Mouse (Mus musculus) liver, embryonic 14.5 days (tissue): ENCODE results near the gene Smc1b. TPM values are rescaled to one million over a fixed set of nuclear protein-coding genes. Genes with fewer than 3 reads are reported as not detected.
A peak's percentile ranks its signal among the peaks of the same experiment; 100 is the strongest.

ENCODE experiments used
- ATAC-seq: fragments of 200-750 bp; cut with Nextera tagmentation; 2 replicates; pipeline ENCODE4 v1.8.0; 2017; ENCODE audit warnings: moderate number of reproducible peaks, mild to moderate bottlenecking, moderate library complexity; ENCODE audit not compliant: insufficient read depth
- DNase-seq, 3 experiments: peaks; one replicate each; pipeline ENCODE4 v3.0.0-alpha.2; 2012 to 2013; ENCODE audit warnings: low read depth in 3 of 3, low spot score in 3 of 3
- H3K27ac ChIP-seq: fragments of 300-500 bp; sonication (generic); 2 replicates; pipeline ENCODE4 v1.5.1; 2014; ENCODE audit warnings: moderate library complexity, mild to moderate bottlenecking, control low read depth, inconsistent platforms
- H3K27me3 ChIP-seq: fragments of 300-500 bp; sonication (generic); 2 replicates; pipeline ENCODE4 v1.6.1; 2014; ENCODE audit warnings: mild to moderate bottlenecking, low read length, moderate library complexity; ENCODE audit not compliant: control insufficient read depth, insufficient read depth
- H3K36me3 ChIP-seq: fragments of 300-500 bp; sonication (generic); replicated peaks from 2 replicates; pipeline ENCODE4 v1.6.1; 2014; ENCODE audit warnings: low read depth; ENCODE audit not compliant: control insufficient read depth, insufficient read depth
- H3K4me1 ChIP-seq, 2 experiments: fragments of 200-500 bp in 1 of 2; fragments of 300-500 bp in 1 of 2; sonication (generic) in 1 of 2; replicated peaks; 2 replicates each; pipeline ENCODE4 v1.6.1; 2012 to 2014; ENCODE audit warnings: antibody characterized with exemption in 1 of 2, inconsistent platforms in 1 of 2, low read length in 1 of 2; ENCODE audit not compliant: control insufficient read depth in 2 of 2, insufficient read depth in 2 of 2
- H3K4me2 ChIP-seq: fragments of 300-500 bp; sonication (generic); 2 replicates; pipeline ENCODE4 v1.6.1; 2014; ENCODE audit warnings: low read depth, mild to moderate bottlenecking, control low read depth, moderate library complexity
- H3K4me3 ChIP-seq, 2 experiments: fragments of 200-500 bp in 1 of 2; fragments of 300-500 bp in 1 of 2; sonication (generic) in 1 of 2; 2 replicates each; pipeline ENCODE4 v1.5.1; 2012 to 2014; ENCODE audit warnings: low read depth in 2 of 2, low read length in 2 of 2, mild to moderate bottlenecking in 2 of 2, control low read depth in 1 of 2, inconsistent platforms in 1 of 2, moderate library complexity in 1 of 2; ENCODE audit not compliant: insufficient read depth in 1 of 2
- H3K9ac ChIP-seq: fragments of 300-500 bp; sonication (generic); replicated peaks from 2 replicates; pipeline ENCODE4 v1.6.1; 2014; ENCODE audit warnings: mild to moderate bottlenecking, control low read depth, moderate library complexity
- H3K9me3 ChIP-seq: fragments of 300-500 bp; sonication (generic); 2 replicates; pipeline ENCODE4 v1.6.1; 2016; ENCODE audit warnings: low read length, mixed read lengths; ENCODE audit not compliant: control insufficient read depth
- CTCF ChIP-seq: IDR thresholded peaks from 2 replicates; pipeline ENCODE4 v1.5.1; 2016; ENCODE audit warnings: antibody characterized with exemption, low read depth, control low read depth
- EP300 ChIP-seq: IDR thresholded peaks from 2 replicates; pipeline ENCODE4 v1.6.1; 2016; ENCODE audit warnings: antibody characterized with exemption, low read depth
- WGBS: fragments of 180-500 bp; shearing (Covaris S2); extraction: QIAGEN DNeasy Blood & Tissue Kit; methylation state at CpG from one replicate; pipeline ENCODE4 v1.1.7; 2014; ENCODE audit not compliant: insufficient replicate concordance; 5-methylcytosine and 5-hydroxymethylcytosine counted together
- polyA plus RNA-seq, 2 experiments: library from polyadenylated mRNA; depleted of rRNA in 1 of 2; stranded (reverse) in 1 of 2; unstranded in 1 of 2; fragments of >200 nt; fragmentation: Nextera tagmentation in 1 of 2; extraction: Ambion mirVana in 1 of 2; gene quantifications; 2 replicates each; pipeline versions ENCODE4 v1.2.1 to v1.2.3; 2012 to 2014

The Smc1b gene
- polyA plus RNA-seq, 2 experiments, result 0.25 TPM

DNA sequence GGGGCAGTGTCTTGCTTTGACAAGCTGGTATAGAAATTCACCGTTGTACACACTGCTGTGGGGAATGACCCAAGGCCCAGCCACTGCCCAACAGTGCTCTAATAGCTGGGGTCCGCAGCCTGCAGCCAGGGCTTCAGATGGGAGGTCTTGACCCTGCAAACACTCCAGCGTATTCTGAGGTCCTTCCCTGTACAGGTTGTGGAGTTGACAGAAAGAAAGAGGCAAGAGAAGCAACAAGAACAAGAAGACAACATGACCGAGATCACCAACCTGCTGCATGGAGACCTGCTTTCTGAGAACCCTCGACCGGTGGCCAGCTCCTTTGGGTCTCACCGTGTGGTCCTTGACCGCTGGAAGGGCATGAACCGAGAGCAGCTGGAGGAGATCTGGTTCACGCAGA is 9.5 kb upstream of the Smc1b start:
- no peak overlapping the region for H3K4me3 ChIP-seq
- no peak for ATAC-seq
- H3K4me1 ChIP-seq, result no peaks in the 10 kb centered on the region
- H3K4me2 ChIP-seq, result no peak overlapping the region
- no peak for DNase-seq
- no peaks in the 10 kb centered on the region for H3K9me3 ChIP-seq
- TF ChIP-seq EP300 (no peak), CTCF (no peak)
- no peak overlapping the region for H3K27ac ChIP-seq
- H3K27me3 ChIP-seq, result no peaks in the 10 kb centered on the region
- H3K36me3 ChIP-seq, result no peaks in the 10 kb centered on the region
- 63% methylated on average over 10 of the region's 10 CpGs for WGBS
- no peak overlapping the region for H3K9ac ChIP-seq

GRCm38 (mm10) chr15:85135143-85135542 is 3.4 kb upstream of the Smc1b start:
- no peak overlapping the region for H3K4me2 ChIP-seq
- H3K36me3 ChIP-seq, result no peaks in the 10 kb centered on the region
- no peaks in the 10 kb centered on the region for H3K9me3 ChIP-seq
- H3K9ac ChIP-seq, result no peak overlapping the region
- no peaks in the 10 kb centered on the region for H3K4me1 ChIP-seq
- ATAC-seq, result no peak
- no peak overlapping the region for H3K4me3 ChIP-seq
- no peaks in the 10 kb centered on the region for H3K27me3 ChIP-seq
- WGBS, result 17% methylated on average over 9 of the region's 9 CpGs
- no peak for TF ChIP-seq CTCF
- no peak for TF ChIP-seq EP300
- DNase-seq, result no peak
- no peak overlapping the region for H3K27ac ChIP-seq

DNA sequence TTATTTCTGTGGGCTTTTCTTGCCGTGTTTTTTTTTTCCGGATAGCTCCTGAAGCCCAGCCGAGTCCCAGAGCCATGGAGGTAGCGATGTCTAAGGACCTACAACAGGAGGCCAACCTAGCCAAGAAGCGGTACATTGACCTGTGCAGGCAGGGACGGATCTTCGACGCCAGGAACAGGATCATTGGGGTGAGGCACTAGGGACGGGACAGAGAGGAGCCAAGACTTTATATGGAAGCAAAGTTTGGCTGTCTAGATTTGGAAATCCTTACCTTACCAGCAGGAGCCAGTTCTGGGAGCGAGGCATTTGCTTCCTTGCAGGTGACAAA is 393 bp upstream of the Smc1b start:
- Histone ChIP-seq H3K4me2 (peak overlapping the region; percentile 13; the same call in 1 of the 2 replicates), H3K9ac (no peak overlapping the region), H3K27me3 (no peaks in the 10 kb centered on the region), H3K27ac (no peak overlapping the region), H3K9me3 (no peaks in the 10 kb centered on the region), H3K4me1 (no peaks in the 10 kb centered on the region), H3K4me3 (no peak overlapping the region), H3K36me3 (no peaks in the 10 kb centered on the region)
- WGBS, result 28% methylated on average over 10 of the region's 10 CpGs
- no peak for ATAC-seq
- DNase-seq, result no peak
- TF ChIP-seq CTCF, result no peak
- TF ChIP-seq EP300, result no peak

GRCm38 (mm10) chr15:85085641-85086040 is 46.1 kb downstream of the Smc1b start:
- Histone ChIP-seq H3K4me3 (no peak overlapping the region), H3K27ac (no peak overlapping the region), H3K27me3 (no peaks in the 10 kb centered on the region), H3K9me3 (no peaks in the 10 kb centered on the region), H3K4me2 (no peak overlapping the region), H3K4me1 (no peaks in the 10 kb centered on the region), H3K36me3 (no peaks in the 10 kb centered on the region), H3K9ac (no peak overlapping the region)
- WGBS, result 59% methylated on average over 1 of the region's 1 CpGs
- TF ChIP-seq EP300 (no peak), CTCF (no peak)
- no peak for ATAC-seq
- DNase-seq, result no peak

DNA sequence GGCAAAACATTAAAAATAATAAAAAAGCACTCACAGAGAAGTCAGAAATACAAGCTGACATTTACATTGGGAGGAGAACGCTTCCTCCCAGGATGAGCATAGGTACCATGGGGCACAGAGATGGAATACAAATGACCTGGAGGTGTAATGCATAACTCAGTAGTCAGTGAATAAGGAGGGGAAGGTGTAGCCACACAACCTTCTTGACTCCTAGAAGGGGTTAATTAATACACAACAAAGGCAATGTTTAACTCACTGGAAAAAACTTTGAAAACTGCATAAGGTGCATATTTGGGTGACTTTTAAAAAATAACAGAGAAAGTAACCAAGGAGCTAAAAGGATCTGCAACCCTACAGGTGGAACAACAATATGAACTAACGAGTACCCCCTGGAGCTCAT is 59.1 kb downstream of the Smc1b start:
- H3K4me2 ChIP-seq, result no peak overlapping the region
- H3K27ac ChIP-seq, result no peak overlapping the region
- TF ChIP-seq CTCF (no peak), EP300 (no peak)
- H3K27me3 ChIP-seq, result no peaks in the 10 kb centered on the region
- H3K4me3 ChIP-seq, result no peak overlapping the region
- no peaks in the 10 kb centered on the region for H3K4me1 ChIP-seq
- no peaks in the 10 kb centered on the region for H3K36me3 ChIP-seq
- DNase-seq (no peak), ATAC-seq (no peak)
- no peak overlapping the region for H3K9ac ChIP-seq
- no peaks in the 10 kb centered on the region for H3K9me3 ChIP-seq
- 58% methylated on average over 2 of the region's 2 CpGs for WGBS

DNA sequence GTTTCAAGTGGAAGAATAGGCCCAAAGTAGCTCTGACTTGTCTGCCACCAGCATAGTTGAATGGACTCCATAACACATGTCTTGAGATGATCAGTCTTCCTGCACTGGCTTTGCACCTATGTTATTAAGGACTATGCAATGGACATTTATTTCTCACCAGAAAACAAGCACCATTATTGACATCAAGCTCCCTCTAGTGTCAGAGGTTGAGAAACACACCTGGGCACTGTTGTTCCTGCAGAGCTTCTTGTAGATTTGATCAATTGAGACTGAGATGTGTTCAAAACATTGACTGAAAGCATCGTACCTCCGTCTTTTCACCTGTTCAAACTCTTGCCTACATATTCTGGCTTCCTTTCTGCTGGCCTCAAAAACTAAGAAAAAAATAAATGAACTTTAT is 61.2 kb downstream of the Smc1b start:
- whole genome bisulfite sequencing, result 13% methylated on average over 2 of the region's 2 CpGs
- no peak for ATAC-seq

More for the DNA sequence above, 61.2 kb downstream of the Smc1b start:
- no peak for TF ChIP-seq EP300
- TF ChIP-seq CTCF, result peak; percentile 72
- H3K4me3 ChIP-seq, result no peak overlapping the region
- no peak overlapping the region for H3K9ac ChIP-seq
- no peak overlapping the region for H3K4me2 ChIP-seq
- H3K4me1 ChIP-seq, result no peaks in the 10 kb centered on the region
- H3K36me3 ChIP-seq, result no peaks in the 10 kb centered on the region
- peak; percentile 20 to 30 (median 23) for DNase-seq
- no peaks in the 10 kb centered on the region for H3K27me3 ChIP-seq
- H3K27ac ChIP-seq, result no peak overlapping the region
- H3K9me3 ChIP-seq, result no peaks in the 10 kb centered on the region
